Mouse (Mus musculus) retina, embryonic 14.5 days (tissue): ENCODE results near the gene Fitm2.

Source experiments
- DNase-seq: peaks from one replicate; pipeline ENCODE4 v3.0.0-alpha.2; 2015; ENCODE audit warnings: low spot score

Fitm2 gene

DNA sequence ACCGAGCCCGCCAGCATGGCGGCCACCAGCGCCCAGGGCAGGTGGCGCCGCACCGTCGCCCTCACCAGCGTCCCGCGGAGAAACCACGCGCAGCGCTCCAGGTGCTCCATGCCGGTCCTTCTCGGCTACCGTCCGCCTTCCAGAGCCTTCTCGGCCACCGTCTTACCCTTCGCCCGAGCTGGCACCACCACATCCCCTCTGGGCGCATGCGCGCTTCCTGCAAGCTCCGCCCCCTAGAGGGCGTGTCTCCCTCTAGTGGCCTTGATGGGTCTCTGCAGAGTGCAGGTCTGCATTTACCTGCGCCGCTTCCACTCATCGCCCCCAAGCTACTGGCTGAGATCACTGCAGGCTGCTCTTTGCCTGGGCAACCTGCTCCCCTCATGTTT is at the start of gene Fitm2:
Gene Fitm2 (minus strand): TSS at position 164 of the 386 bp plus-strand sequence.
- peak; percentile 98 for DNase-seq

GRCm38 (mm10) chr2:163506300-163507004 is 34.0 kb upstream of the Fitm2 start, which contains the start of gene Hnf4a:
Gene Hnf4a, plus strand, starts transcription at chr2:163506808.
- no peak for DNase-seq

DNA sequence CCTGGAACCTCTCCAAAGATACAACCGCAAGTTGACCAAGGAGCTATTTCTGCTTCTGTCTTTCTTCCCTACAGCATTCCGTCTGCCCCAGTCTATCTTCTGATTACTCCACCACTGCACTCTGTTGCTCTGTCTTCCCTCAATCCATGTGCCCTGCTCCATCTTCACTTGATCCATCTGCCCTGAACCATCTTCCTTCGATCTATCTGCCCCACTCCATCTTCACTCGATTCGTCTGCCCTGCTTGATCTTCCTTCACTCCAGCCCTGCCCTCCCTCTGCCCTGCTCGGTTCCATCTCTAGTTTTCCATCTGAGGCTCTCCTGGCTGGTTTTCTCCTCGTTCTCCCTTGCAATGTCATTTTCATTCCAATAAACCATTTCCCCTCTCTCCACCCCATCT is 30.8 kb upstream of the Fitm2 start:
- no peak for DNase-seq

DNA sequence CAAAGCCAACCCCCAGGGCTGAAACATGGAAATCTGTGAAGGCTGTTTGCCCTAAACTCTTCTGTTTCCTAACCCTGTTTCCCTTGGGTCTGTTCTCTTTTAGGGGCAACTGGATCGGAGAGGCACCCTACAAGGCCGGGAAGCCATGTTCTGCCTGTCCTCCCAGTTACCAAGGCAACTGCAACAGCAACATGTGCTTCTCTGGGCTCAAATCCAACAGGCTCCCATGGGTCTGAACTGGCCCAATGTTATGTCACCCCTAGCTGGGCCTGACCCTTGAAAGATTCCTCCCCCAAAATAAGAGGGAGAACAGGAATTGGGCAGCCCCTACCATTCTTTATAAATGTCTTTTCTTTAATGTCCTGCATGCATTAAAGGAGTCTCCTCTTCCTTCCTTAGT is 29.8 kb upstream of the Fitm2 start:
- no peak for DNase-seq

- no peak for DNase-seq
Measured at GRCm38 (mm10) chr2:163494456-163494855, 22.0 kb upstream of the Fitm2 start.

DNA sequence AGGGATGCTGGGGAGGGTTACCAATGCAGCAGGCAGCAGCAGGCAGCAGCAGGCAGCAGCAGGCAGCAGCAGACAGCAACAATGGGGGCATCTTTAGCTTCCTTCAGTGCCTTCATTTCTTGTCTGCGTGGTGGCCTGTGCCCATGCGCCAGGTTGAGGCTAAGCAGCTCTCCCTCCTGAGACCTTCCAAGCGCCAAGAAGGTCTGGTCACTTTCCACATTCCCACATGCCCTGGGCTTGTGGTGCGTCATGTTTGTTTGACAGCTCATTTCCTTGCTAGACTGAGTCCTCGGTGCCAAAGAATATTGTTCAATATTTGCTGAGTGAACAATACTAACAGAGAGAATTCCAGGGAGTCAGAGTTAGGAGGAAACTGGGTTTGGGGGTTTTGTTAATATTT is 21.5 kb upstream of the Fitm2 start:
- DNase-seq: no peak

- no peak for DNase-seq
Measured at GRCm38 (mm10) chr2:163493031-163493430, 20.6 kb upstream of the Fitm2 start.

GRCm38 (mm10) chr2:163492018-163492417 is 19.6 kb upstream of the Fitm2 start, which contains the start of gene R3hdml:
Gene R3hdml, plus strand, starts transcription at chr2:163492318.
- no peak for DNase-seq

DNA sequence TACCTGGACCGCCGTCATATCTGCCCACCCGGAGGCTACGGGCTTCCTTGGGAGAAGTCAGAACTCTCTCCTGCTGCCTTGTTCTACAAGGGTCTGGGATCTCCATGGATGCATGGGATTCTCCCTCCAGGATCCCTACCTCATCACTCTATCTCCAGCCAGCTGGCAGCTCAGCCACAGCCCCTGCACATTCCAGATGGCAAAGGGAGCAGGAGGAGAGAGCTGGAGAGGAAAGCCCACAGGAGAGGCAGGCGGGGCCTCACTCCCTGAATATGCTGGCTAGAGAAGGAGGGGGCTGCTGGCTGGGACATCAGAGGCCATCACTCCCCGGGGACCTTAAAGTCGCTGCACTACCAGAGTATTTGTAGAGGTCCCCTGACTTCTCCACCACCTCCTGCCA is 18.9 kb upstream of the Fitm2 start:
- no peak for DNase-seq

GRCm38 (mm10) chr2:163490656-163491055 is 18.2 kb upstream of the Fitm2 start:
- DNase-seq: no peak

DNA sequence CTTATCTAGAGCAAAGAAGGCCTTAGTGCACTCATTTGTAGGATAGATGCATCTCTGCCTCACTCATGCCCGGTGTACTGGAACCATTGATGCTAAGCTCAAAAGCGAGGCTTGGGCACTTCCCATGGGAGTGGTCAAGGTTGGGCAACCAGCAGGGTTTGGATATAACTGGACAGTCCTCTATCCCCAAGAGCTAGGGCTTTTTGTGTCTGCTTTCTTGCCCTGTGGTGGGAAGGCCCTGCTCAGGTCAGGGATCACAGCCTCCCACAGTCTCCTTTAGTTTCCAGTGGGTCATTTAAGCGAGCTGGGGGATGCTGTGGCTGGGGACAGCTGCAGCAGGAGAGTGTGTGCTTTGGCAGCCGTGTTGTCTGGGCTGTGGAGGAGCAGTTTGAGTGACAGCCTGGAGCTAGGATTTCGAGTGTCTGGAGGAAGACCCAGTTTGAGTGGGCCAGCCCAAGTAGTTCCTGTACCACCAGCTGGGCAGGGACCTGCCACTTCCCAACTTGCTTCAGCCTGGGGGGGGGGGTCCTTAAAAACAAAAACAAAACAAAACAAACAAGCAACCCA is 17.4 kb upstream of the Fitm2 start:
- no peak for DNase-seq

DNA sequence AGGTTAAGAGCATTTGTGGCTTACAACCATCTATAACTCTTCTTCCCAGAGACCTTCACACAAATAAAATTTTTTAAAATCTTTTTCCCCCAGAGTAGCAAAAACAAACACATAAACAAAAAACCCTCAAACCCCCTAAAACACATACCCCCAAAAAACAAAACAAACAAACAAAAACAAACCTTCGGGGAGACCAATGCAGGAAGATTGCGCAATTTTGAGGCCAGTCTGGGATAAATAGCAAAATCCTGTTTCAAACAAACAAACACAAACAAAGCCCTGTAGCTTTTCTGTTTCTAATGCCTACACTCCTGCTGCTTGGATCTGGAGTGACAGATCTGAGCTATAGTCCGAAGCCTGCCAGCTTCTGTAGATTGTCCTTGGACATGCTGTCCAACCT is 14.9 kb upstream of the Fitm2 start:
- no peak for DNase-seq

GRCm38 (mm10) chr2:163481539-163482029 is 9.2 kb upstream of the Fitm2 start:
- peak; percentile 66 for DNase-seq

DNA sequence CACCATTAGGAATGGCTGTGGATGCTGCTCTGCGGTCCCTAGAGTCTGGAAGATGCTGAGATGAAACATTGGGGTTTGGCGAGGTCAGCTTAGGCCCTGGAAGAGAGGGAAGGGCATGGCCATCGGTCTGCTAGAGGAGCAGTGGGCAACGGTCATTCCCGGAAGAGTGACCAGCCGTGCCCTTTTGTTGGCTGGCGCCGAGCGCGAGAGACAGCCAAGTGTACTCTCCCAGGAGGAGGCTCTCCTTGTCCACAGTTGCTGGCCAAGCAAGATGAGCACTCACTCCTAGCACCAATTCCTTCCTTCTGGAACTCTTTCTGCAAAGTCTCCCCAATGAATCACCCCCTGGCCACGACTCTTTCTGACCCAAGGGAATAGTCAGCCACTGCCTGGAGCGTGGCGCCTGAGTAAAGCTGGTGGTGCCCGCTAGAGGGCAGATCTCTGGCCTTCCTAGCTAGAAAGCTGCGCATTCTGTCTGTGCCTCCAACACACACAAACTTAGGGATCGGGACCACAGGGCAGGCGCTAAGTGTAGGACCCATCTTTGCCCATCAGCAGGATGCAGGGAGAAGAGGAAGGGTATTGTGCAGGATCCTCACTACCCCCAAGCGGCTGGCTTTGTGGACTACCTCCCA is 7.9 kb upstream of the Fitm2 start:
- DNase-seq: peak; percentile 55

- DNase-seq: no peak
Measured at GRCm38 (mm10) chr2:163471710-163472465, 541 bp downstream of the Fitm2 start.

DNA sequence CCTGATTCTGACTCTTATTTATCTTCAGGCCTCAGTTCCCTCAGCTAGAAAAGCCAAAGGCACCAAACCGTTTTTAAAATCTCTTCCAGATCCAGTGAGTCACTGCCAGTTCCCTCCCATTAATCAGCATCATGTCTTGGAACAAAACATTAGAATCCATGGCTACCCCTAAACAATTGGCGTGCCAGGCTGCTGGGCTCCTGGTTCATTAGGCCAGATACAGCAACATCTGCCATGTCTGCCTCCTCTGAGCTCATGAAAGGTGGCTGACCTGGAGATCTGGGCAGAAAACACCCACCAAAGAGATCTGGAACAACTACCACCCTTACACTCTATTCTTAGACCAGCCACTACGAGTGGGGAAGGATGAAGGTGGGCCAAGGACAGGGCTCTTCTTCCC is 1.3 kb downstream of the Fitm2 start:
- no peak for DNase-seq

DNA sequence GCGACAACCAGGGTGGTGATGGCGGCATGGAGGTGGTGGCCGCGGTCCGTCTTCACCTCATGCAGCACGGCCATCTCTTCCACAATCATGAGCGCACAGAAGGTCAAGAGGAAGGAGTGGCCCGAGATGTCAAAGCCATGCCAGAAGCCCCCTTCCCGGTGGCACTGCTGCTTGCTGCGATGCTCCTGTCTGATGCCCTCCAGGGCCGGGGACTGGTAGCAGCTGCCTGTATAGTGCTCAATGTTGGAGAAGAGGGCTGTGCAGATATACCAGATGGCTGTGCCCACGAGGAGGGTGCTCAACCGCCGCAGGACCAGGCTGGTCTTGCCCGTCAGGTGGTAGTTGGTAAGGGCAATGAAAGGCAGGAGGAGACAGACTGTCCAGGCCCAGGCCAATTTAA is 2.7 kb downstream of the Fitm2 start:
- DNase-seq: no peak

DNA sequence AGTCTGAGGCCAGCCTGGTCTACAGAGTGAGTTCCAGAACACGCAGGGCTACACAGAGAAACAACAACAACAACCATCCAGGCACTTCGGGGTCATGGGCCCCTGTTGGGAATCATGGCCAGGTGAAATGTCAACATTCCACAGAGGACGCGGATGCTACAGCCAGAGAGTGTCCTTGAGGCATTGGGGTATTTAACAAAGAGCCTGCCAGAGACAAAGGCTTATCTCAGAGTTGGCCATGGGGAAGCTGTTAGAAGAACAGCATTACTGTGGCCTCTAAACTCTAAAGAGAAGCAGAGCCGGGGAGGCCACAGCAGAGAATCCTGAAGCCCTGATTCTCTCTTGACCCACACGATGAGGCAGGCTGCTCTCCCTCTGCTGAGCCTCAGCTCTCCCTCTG is 3.6 kb downstream of the Fitm2 start:
- DNase-seq: no peak

DNA sequence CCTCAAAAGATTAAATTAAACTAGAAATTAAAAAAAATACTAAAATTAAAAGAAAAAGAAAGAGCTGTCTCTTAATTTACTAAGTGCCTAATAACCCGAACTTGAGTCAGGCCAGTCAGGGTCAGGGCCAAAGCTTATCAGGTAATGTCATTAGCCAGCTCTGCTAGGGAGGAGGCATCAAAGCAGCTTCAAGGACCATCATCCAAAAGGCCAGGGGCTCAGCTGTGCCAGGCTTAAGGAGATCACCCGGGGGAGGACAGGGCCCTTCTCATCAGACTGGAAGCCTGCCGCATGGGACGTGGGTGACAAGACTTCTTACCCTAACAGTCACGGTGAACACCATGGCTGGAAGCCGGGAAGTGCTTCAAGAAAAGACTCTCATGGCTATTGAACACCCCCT is 4.8 kb downstream of the Fitm2 start:
- no peak for DNase-seq

- no peak for DNase-seq
Measured at GRCm38 (mm10) chr2:163466771-163467170, 5.7 kb downstream of the Fitm2 start.

DNA sequence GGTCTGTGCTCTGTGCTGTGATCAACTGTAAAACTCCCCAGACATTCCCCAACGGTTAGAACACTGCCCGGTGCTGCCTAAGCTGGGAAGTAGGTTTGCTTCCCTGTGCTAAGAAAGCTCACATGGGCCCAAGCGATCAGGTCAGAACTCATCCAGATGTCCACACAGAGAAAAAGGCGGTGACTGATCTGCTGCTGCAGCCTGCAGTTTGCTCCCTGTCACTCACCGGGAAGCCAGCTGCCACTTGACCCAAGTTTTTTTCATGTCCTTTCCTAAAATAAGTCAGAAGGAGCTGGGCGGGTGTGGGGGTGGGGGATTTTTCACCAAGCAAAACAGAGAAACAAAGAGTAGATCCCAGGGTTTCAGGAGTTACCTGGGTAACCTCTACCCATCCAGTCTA is 7.9 kb downstream of the Fitm2 start:
- DNase-seq: no peak

DNA sequence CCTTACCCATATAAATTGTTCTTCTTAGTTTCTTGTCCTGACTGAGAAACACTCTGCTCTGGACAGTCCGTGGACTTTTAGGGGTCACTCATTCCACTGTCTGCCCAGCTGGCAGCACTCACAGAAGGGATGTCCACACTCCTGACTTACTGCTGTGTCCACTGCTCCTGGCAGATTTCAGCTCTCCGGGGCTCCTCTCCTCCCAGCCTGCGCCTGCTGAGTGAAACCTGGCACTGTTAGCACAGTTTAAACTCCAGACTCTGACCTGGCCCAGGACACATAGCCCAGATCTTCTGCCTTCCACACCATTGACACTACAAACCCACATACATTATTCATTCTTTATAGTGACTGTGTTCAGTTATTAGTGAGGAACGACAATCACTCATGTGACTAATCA is 8.4 kb downstream of the Fitm2 start:
- no peak for DNase-seq
